19 mouse cellular contexts compared by ENCODE assay signal in genomic region chr5:107875261-107875611, GRCm38 (mm10). TPM values are rescaled to one million over a fixed set of nuclear protein-coding genes. Genes with fewer than 3 reads are reported as not detected.
A peak's percentile ranks its signal among the peaks of the same experiment; 100 is the strongest.
DNase-seq lines count a peak whose midpoint lies in the region; ATAC-seq and TF ChIP-seq lines count a peak whose summit lies in the region.
"Had no signal": no experiment of that assay in that cellular context is flagged by ENCODE, and none has a peak within 500 bp of the region (broad histone marks: within the 10 kb centered on the region; RNA-seq: fewer than 3 reads in every experiment).

No protein-coding gene starts in this region.

- no peak for DNase-seq in heart, adult 18-20 months
- DNase-seq in liver, embryonic 14.5 days (ENCODE audit: low read depth in 3 of 3, low spot score in 3 of 3): no peak
- DNase-seq in embryo, embryonic 10 days (ENCODE audit: low spot score): no peak
- DNase-seq in embryo, embryonic 10.5 days (ENCODE audit: low spot score): no peak
- DNase-seq: adrenal gland, postnatal 10 days; cerebellum, adult 8-10 months; embryo, embryonic 11 days; gastrocnemius, adult 2 months; lung, postnatal 10 days; right cerebral cortex, postnatal 4 days had no signal

- H3K4me1 ChIP-seq in heart, embryonic 16.5 days (ENCODE audit: control insufficient read depth, insufficient read depth, low read length): peaks cover 27% of the 10 kb centered on the region
- peaks cover 2% of the 10 kb centered on the region; the same call in 1 of the 2 replicates for H3K4me1 ChIP-seq in cortical plate, adult 2 months (ENCODE audit: control insufficient read depth, insufficient read depth, low read length)
- no peaks in the 10 kb centered on the region for H3K4me1 ChIP-seq in kidney, embryonic 15.5 days
- H3K4me1 ChIP-seq in liver, embryonic 14.5 days (replicated peaks; ENCODE audit: control insufficient read depth in 2 of 2, insufficient read depth in 2 of 2, low read length in 1 of 2): peaks cover 39 to 40% of the 10 kb centered on the region in 2 experiments
- H3K4me1 ChIP-seq: neural tube, embryonic 15.5 days had no signal

- TF ChIP-seq POLR2A in cortical plate, adult 2 months (IDR thresholded peaks at IDR 0.05; ENCODE audit: extremely low read depth, insufficient read depth, low read length): 0 out of 2 replicates have a peak, but pooled peaks have one; percentile 1

- H3K27me3 ChIP-seq in heart, embryonic 16.5 days (ENCODE audit: control insufficient read depth, insufficient read depth, low read length): no peaks in the 10 kb centered on the region
- 0 out of 2 replicates have a peak, but pooled peaks cover 3% of the 10 kb centered on the region for H3K27me3 ChIP-seq in kidney, embryonic 15.5 days
- H3K27me3 ChIP-seq in liver, embryonic 14.5 days (ENCODE audit: control insufficient read depth, insufficient read depth, low read length): no peaks in the 10 kb centered on the region
- H3K27me3 ChIP-seq: neural tube, embryonic 15.5 days had no signal

- no peak for ATAC-seq in heart, embryonic 16.5 days (replicated peaks; ENCODE audit: extremely low read depth, insufficient read depth, low FRiP score)
- peak; percentile 57; the same call in 1 of the 2 replicates for ATAC-seq in kidney, embryonic 15.5 days (replicated peaks; ENCODE audit: low FRiP score)
- ATAC-seq in liver, embryonic 14.5 days (ENCODE audit: insufficient read depth): peak; percentile 52
- ATAC-seq: forebrain, embryonic 16.5 days had no signal

- peak overlapping the region; percentile 57 for H3K4me2 ChIP-seq in heart, embryonic 16.5 days (ENCODE audit: low read depth, low read length)
- no peak overlapping the region for H3K4me2 ChIP-seq in kidney, embryonic 15.5 days
- peak overlapping the region; percentile 75 for H3K4me2 ChIP-seq in liver, embryonic 14.5 days (ENCODE audit: low read depth)
- H3K4me2 ChIP-seq: limb, embryonic 12.5 days; neural tube, embryonic 15.5 days had no signal

- H3K27ac ChIP-seq in heart, embryonic 16.5 days (ENCODE audit: low read length): peak overlapping the region; percentile 94
- no peak overlapping the region for H3K27ac ChIP-seq in cortical plate, adult 2 months (ENCODE audit: insufficient read depth, low read length)
- no peak overlapping the region for H3K27ac ChIP-seq in kidney, embryonic 15.5 days
- H3K27ac ChIP-seq in liver, embryonic 14.5 days: peak overlapping the region; percentile 100
- H3K27ac ChIP-seq: limb, embryonic 12.5 days; neural tube, embryonic 15.5 days had no signal

- H3K9me3 ChIP-seq in heart, embryonic 16.5 days (replicated peaks; ENCODE audit: control insufficient read depth, low read length): no peaks in the 10 kb centered on the region
- no peaks in the 10 kb centered on the region for H3K9me3 ChIP-seq in kidney, embryonic 15.5 days (replicated peaks)
- H3K9me3 ChIP-seq in liver, embryonic 14.5 days (ENCODE audit: control insufficient read depth, low read length): no peaks in the 10 kb centered on the region
- H3K9me3 ChIP-seq: limb, embryonic 12.5 days; neural tube, embryonic 15.5 days had no signal

- no peak overlapping the region for H3K4me3 ChIP-seq in heart, embryonic 16.5 days (ENCODE audit: low read length)
- peak overlapping the region; percentile 33; the same call in 1 of the 2 replicates for H3K4me3 ChIP-seq in cortical plate, adult 2 months (ENCODE audit: insufficient read depth, low read length)
- no peak overlapping the region for H3K4me3 ChIP-seq in kidney, embryonic 15.5 days (replicated peaks)
- H3K4me3 ChIP-seq in liver, embryonic 14.5 days (ENCODE audit: insufficient read depth in 1 of 2, low read depth in 2 of 2, low read length in 2 of 2): peak overlapping the region in 1 of 2 experiments; percentile 91; a peak in 1 of 4 replicates
- H3K4me3 ChIP-seq: gastrocnemius, adult 2 months; limb, embryonic 12.5 days; neural tube, embryonic 15.5 days had no signal

- no peaks in the 10 kb centered on the region for H3K36me3 ChIP-seq in heart, embryonic 16.5 days (ENCODE audit: control insufficient read depth, insufficient read depth)
- H3K36me3 ChIP-seq in kidney, embryonic 15.5 days: no peaks in the 10 kb centered on the region
- peaks cover 20% of the 10 kb centered on the region for H3K36me3 ChIP-seq in liver, embryonic 14.5 days (replicated peaks; ENCODE audit: control insufficient read depth, insufficient read depth, low read depth)
- H3K36me3 ChIP-seq: limb, embryonic 12.5 days; neural tube, embryonic 15.5 days had no signal

- peak overlapping the region; percentile 46; the same call in 1 of the 2 replicates for H3K9ac ChIP-seq in heart, embryonic 16.5 days (ENCODE audit: low read length)
- H3K9ac ChIP-seq in kidney, embryonic 15.5 days: no peak overlapping the region
- peak overlapping the region; percentile 64 for H3K9ac ChIP-seq in liver, embryonic 14.5 days (replicated peaks)
- H3K9ac ChIP-seq: limb, embryonic 12.5 days; neural tube, embryonic 15.5 days had no signal

- TF ChIP-seq EP300 in liver, embryonic 14.5 days (IDR thresholded peaks at IDR 0.05; ENCODE audit: low read depth): no peak

- no peak for TF ChIP-seq CTCF in cortical plate, adult 2 months (IDR thresholded peaks at IDR 0.05; ENCODE audit: extremely low read depth, insufficient read depth, low read length)
- no peak for TF ChIP-seq CTCF in liver, embryonic 14.5 days (IDR thresholded peaks at IDR 0.05; ENCODE audit: low read depth)

RNA-seq across cellular contexts. Expression of gene Evi5, which starts 0.3 kb away (rescaled TPM):
- polyA plus RNA-seq in heart, embryonic 16.5 days (2015; fragmentation: Nextera tagmentation; extraction: Ambion mirVana): 40.5 and 41.0 TPM in 2 replicates
- 10 to 100 TPM; 18.4 to 18.9 TPM for total RNA-seq in heart, adult 18-20 months (2021)
- 56.9 and 64.6 TPM in 2 replicates for polyA plus RNA-seq in cortical plate, adult 2 months (2012; rRNA removed)
- 76.3 and 78.1 TPM in 2 replicates for polyA plus RNA-seq in kidney, embryonic 15.5 days (2015; fragmentation: Nextera tagmentation; extraction: Ambion mirVana)
- 18.1 and 22.7 TPM in 2 replicates for polyA plus RNA-seq in liver, embryonic 14.5 days (2012; rRNA removed)
- polyA plus RNA-seq in liver, embryonic 14.5 days (2014; fragmentation: Nextera tagmentation; extraction: Ambion mirVana): 41.4 and 42.9 TPM in 2 replicates

RNA-seq across cellular contexts. Expression of gene Rpl5, which starts 25.1 kb away (rescaled TPM):
- 41.8 and 46.6 TPM in 2 replicates for polyA plus RNA-seq in heart, embryonic 16.5 days (2015; fragmentation: Nextera tagmentation; extraction: Ambion mirVana)
- 10 to 100 TPM; 28.2 to 32.2 TPM for total RNA-seq in heart, adult 18-20 months (2021)
- 82.5 and 92.9 TPM in 2 replicates for polyA plus RNA-seq in cortical plate, adult 2 months (2012; rRNA removed)
- polyA plus RNA-seq in kidney, embryonic 15.5 days (2015; fragmentation: Nextera tagmentation; extraction: Ambion mirVana): 84.9 and 85.4 TPM in 2 replicates
- polyA plus RNA-seq in liver, embryonic 14.5 days (2012; rRNA removed): 62.8 and 96.9 TPM in 2 replicates
- 27.6 and 29.1 TPM in 2 replicates for polyA plus RNA-seq in liver, embryonic 14.5 days (2014; fragmentation: Nextera tagmentation; extraction: Ambion mirVana)

RNA-seq across cellular contexts. Expression of gene Ube2d2b, which starts 45.3 kb away (rescaled TPM):
- 0.14 and 0.35 TPM in 2 replicates for polyA plus RNA-seq in heart, embryonic 16.5 days (2015; fragmentation: Nextera tagmentation; extraction: Ambion mirVana)
- total RNA-seq in heart, adult 18-20 months (2021): not detected
- polyA plus RNA-seq in cortical plate, adult 2 months (2012; rRNA removed): not detected in 2 replicates
- polyA plus RNA-seq in kidney, embryonic 15.5 days (2015; fragmentation: Nextera tagmentation; extraction: Ambion mirVana): 0.30 and 0.35 TPM in 2 replicates
- not detected in 2 replicates for polyA plus RNA-seq in liver, embryonic 14.5 days (2012; rRNA removed)
- 0.05 and 0.14 TPM in 2 replicates for polyA plus RNA-seq in liver, embryonic 14.5 days (2014; fragmentation: Nextera tagmentation; extraction: Ambion mirVana)
- total RNA-seq: adrenal gland, postnatal 10 days; gastrocnemius, adult 2 months; hematopoietic stem cell, adult 5-6 weeks; left cerebral cortex, adult 8-10 months had no signal
- polyA plus RNA-seq: urinary bladder, adult 2 months had no signal

Comparison
In these comparisons a context has a peak if more than half of its experiments do, and no peak if none do; other contexts are left out.
1. H3K27ac ChIP-seq: peak in heart, embryonic 16.5 days (single experiment) and liver, embryonic 14.5 days (single experiment); none in cortical plate, adult 2 months (single experiment) and kidney, embryonic 15.5 days (single experiment).